Mouse (Mus musculus): ENCODE measurements around the gene Cyb5d2. TPM values are rescaled to one million over a fixed set of nuclear protein-coding genes. Genes with fewer than 3 reads are reported as not detected.

Gene Cyb5d2
- 4.7 to 6.9 TPM (median 6.0 TPM) in 4 replicates for total RNA-seq (2023)

GRCm38 (mm10) chr11:72795455-72796295, at the start of gene Cyb5d2, which contains the start of gene Zzef1:
Gene Cyb5d2 (minus strand): TSS chr11:72796142.
Gene Zzef1 (plus strand): TSS chr11:72796226.

Other genes starting within 250 kb of the Cyb5d2 start
- gene Spns3, start 245.6 kb downstream of the Cyb5d2 start, total RNA-seq (2023), result 12.7 to 15.2 TPM (median 14.3 TPM) in 4 replicates
- 36.1 to 40.7 TPM (median 37.2 TPM) in 4 replicates for gene Ube2g1, start 188.9 kb downstream of the Cyb5d2 start, total RNA-seq (2023)
- 102 to 112 TPM (median 103 TPM) in 4 replicates for gene Ankfy1, start 106.1 kb downstream of the Cyb5d2 start, total RNA-seq (2023)
- 88.1 to 91.1 TPM (median 88.7 TPM) in 4 replicates for gene Zzef1, start 84 bp upstream of the Cyb5d2 start, total RNA-seq (2023)
- gene Atp2a3, start 165.0 kb upstream of the Cyb5d2 start, total RNA-seq (2023), result 512 to 528 TPM (median 517 TPM) in 4 replicates
- gene P2rx1, start 203.0 kb upstream of the Cyb5d2 start, total RNA-seq (2023), result 2.2 to 4.8 TPM (median 3.6 TPM) in 4 replicates
- gene Camkk1, start 222.9 kb upstream of the Cyb5d2 start, total RNA-seq (2023), result 3.4 to 4.2 TPM (median 3.6 TPM) in 4 replicates

Measured in B cell, adult 62 days (primary cell).